Mouse (Mus musculus): ENCODE measurements around the gene Mrpl47.
"Not testable (repeated sequence)": the region's sequence is repeated elsewhere in the genome, so short reads cannot be mapped to it uniquely, and the experiment has no call there.

Gene Mrpl47

DNA sequence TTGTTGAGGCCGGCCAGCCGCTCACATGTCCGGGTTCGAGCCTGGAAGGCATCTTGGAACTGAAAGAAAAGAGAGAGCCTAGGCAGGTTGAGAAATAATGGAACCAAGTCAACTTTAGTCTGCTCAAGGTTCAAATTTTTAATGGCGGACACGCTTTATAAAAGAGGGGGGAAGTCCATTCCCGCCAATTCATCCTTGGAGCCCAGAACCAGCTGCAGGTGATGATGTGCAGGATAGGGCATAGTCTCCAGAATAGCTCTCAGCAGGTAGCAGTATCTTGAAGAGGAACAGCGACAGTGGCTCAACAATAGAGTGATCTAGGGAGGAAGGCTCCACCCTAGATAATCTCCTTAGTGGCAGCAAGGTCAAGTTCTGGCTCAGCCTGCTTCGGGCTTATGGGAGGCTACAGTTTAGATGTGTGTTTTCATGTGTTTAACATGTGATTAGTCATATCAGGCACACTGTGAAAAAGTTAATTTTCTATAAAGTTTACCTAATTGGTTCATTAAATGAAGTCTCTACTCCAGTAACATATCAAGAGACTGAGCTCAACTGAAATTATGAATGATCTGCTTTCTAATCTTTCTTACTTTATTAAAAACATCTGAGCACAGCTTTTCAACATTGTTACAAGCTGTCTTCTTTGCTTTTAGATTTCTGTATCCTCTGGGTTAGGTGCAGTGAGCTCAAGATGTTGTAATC, 31.6 kb downstream of the Mrpl47 start, which contains the start of gene Actl6a:
Actl6a (plus strand) TSS at position 652 of the 702 bp plus-strand sequence.
- DNase-seq: not testable (repeated sequence)

DNA sequence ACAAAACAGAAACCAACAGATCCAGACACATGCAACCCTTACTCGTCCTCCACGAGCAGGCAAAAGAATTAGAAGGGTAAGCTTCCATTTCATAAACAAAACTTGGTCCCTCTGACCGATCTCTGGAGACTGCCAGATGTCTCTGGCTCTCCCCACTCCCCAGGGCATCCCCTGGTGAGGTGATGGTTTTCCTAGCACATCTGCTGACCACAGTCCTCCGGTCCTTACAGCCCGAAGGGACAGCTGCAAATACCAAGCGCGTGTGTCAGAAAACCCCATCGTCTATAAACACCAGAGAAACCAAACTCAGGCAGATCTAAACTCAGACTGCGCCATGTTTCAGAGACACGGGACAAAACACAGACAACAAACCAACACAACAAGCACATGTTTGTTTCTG, 32.8 kb downstream of the Mrpl47 start:
- DNase-seq: not testable (repeated sequence)

DNA sequence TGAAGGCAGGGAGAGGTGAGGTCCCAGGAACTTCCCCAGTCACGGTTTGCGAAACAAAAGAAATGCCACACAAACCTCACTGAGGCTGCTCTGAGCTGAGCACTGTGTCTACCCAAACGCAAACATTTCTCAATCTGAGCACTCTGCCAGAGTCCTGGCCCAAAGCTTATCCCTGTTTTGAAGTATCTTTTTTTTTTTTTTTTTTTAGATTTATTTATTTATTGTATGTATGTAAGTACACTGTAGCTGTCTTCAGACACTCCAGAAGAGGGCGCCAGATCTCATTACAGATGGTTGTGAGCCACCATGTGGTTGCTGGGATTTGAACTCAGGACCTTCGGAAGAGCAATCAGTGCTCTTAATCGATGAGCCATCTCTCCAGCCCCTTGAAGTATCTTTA, 33.4 kb downstream of the Mrpl47 start:
- DNase-seq: not testable (repeated sequence)

DNA sequence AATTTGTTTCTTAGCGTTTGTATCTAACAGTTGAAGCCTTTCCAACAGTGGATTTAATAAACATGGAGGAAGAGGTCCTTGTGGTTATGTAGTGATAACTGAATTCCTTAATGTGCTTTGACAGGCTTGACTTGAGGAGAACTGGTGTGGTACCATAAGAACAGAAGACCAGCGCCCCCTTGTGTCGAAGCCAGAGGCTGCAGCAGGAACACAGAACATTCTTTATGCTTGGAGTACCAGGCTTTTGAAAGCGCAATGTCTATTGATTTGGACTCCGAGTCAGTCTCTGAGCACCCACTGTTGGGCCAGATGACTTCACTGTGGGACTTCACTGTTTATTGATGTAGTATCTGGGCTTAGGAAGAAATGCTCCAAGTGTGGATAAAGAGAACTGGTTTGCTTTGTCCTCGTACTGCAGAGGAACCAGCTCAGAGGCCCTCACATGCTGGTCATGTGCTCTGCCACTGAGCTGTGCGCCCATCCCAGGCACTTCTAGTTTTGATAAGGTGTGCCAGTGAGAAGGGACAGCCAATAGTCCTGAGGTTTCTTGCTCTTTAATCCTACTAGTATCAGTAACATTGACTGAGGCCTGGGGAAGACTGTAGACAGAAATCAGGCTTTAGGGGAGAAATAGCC, 39.1 kb downstream of the Mrpl47 start:
- peak; percentile 78 to 87 for DNase-seq

DNA sequence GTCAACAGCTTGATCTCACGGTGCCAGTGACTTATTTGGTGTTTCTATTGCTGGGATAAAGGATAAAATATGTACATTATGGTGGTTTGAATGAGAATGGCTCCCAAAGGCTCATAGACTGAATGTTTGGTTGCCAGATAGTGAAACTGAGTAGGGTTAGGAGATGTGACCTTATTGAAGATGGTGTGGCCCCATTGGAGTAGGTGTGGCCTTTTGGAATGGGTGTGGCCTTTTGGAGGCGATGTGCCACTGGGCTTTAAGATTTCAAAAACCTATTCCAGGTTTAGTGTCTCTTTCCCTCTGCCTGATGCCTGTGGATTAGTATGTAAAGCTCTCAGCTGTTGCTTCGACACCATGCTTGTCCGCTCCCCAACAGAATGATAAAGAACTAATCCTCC, 41.8 kb downstream of the Mrpl47 start:
- DNase-seq: no peak

DNA sequence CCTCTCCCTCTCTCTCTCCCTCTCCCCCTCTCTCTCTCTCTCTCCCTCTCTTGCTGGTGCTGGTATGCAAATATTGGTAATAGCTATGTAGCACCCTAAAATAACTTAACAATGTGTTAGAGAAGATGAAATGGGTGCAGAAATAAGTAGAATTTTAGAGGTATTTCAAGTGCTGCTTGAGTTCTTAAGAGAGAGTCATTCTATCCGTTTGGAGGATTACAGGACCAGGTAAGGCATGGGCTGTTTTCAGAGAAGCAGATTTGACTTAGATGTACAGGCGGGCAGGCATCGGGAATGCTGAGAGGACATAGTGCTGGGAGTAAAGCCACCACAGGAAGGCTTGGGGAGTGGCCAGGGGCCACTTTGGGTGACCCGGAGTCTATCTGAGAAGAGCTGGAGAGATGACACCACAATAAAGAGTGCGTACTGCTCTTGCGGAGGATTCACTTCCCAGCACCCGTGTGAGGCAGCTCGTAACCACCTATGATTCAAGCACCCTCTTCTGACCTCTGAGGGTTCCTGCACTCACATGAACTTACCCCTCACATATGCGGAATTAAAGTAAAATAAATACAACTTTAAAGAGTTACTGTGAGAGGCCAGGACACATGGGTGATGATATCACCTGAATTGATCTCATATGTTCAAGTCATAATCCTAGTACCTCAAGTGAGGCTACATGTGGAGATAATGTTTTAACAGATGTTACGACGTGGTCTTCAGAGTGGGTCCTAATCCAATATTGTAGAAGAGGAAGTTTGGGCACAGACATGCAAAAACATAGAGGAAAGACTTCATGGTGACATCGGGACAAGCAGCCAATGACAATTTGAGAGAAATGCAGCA, 42.4 kb downstream of the Mrpl47 start:
- DNase-seq: no peak

DNA sequence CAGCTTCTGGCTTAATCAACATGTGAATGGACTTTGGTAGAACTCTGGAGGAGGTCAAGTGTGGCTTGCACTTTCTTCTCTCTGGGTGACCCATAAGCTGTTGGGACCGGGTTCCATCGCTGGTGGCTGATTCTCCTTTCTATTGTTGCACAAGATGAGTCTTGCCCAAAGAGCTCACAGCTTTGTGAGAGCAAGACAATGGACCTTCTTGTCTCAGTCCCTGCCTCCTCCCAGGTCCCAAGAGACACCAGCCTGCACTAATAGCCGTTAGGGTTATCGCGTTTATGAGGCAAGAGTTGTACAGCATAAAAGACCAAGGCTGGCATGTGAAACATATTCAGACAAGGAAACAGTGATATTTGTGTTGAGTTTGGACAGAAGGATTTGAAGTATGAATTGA, 43.2 kb downstream of the Mrpl47 start:
- no peak for DNase-seq

DNA sequence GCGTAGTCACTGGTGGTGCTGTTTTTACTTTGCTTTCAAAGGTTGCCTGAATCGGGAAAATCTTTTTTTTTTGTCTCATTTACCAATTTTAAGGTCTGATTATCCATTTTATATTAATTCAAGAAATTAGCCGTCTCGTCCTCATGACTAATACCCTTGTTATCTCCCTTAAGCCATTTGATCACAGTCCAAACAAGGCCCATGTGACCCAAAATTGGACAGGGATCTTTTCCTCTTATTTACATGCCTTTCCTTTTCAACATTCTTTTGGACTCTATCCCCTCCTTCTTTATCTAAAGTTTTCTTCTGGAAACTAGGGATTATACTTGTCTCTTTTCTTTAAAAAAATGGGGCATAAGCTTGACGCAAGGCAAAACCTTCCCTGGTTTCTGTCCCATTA, 45.6 kb downstream of the Mrpl47 start:
- DNase-seq: no peak

DNA sequence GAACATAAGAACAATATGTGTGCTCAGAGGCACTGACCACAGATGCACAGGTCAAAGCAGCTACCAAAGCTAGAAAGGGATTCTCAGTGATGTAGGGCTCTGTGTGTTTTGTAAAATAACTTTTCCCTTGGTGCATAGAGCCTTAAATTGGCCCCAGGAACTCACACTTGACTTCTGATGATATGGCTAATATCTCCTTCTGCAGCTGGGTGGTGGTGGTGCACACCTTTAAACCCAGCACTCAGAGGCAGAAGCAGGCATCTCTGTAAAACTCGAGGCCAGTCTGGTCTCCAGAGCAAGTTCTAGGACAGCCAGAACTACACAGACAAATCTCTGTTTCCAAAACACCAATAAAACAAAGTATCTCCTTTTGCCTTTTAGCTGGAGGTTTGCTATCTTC, 46.5 kb downstream of the Mrpl47 start:
- DNase-seq: no peak

DNA sequence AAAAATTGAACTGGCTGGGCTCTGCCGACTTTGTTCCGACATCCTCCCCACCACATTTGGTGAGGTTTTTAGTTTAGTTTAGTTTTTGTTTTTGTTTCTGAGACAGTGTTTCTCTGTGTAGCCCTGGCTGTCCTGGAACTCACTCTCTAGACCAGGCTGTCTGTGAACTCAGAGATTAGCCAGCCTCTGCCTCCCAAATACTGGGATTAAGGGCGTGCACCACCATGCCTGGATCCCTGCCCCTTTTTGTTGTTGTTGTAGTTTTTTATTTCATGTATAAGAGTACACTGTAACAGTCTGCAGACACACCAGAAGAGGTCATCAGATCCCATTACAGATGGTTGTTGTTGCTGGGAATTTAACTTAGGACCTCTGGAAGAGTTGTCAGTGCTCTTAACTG, 47.4 kb downstream of the Mrpl47 start:
- DNase-seq: no peak

DNA sequence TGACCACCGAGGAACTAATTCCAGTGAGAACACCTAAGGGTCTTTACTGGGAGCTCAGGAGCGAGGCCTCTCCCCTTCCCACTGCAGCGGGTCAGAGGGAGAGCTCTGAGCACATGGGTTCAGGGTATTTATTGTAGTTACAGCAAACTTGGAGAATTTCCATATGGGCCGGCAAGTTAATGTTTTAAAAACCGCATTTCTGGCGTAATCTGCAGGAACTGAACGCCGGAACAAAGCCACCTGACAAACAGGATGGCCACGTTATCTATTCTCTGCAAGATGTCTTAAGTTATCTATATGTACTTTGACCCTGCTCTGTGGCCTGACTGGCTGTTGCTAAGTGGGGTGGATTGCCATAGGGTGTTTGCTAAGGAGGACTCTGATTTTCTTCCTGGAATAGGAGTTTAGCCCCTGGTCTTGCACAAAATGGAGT, 47.8 kb downstream of the Mrpl47 start:
- no peak for DNase-seq

DNA sequence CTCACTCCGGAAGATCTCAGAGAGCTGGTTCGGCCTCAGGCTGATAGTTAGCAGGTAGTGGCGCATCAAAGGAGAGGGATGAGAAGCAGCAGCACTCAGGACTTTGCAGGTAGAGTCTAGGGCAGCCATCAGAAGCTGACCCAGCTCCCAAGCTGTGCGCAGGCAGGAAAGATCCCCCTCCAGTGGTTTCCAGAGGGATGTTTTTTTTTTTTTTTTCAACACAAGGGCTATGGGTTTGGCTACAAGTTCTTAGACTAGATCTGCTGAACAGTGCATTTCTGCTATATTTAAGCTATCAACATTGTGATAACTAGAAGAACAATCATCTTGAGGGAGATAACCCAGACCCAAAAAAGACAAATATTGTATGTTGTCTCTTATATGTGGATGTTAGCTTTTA, 50.2 kb downstream of the Mrpl47 start:
- no peak for DNase-seq

DNA sequence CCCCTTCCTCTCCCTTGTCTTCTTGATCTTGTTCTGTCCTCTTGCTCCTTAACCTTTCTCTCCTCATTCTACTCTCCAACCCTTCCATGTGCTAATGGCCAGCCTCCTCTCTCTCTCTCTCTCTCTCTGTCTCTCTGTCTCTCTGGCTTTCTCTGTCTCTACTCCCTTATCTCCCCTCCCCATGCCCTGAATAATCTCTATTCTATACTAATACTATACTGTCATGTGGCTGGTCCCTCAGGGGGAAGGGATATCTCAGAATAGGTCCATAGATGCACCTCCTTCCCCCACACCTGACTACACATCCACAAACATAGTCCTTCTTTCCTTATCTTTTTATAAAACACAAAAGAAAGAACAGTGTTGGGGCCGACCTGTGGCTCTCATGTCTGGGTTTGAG, 50.9 kb downstream of the Mrpl47 start:
- no peak for DNase-seq

DNA sequence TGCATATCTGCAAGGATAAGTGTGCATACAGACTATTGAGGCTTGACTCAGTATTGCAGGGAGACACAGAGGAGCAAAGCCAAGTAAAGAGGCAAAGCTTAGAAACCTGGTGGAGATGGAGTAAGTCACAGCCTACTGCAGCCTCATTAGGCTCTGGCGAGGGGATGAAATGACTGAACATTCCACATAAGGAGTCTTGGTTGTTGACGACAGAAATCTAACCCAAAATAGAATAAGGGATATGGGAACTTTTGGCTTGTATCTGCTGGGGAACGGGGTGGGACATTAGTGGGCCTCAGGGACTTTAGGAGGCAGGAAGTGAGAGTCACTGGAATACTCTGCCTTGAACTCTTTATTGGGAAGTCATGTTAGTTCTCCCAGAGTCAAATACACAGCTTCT, 52.8 kb downstream of the Mrpl47 start:
- no peak for DNase-seq

DNA sequence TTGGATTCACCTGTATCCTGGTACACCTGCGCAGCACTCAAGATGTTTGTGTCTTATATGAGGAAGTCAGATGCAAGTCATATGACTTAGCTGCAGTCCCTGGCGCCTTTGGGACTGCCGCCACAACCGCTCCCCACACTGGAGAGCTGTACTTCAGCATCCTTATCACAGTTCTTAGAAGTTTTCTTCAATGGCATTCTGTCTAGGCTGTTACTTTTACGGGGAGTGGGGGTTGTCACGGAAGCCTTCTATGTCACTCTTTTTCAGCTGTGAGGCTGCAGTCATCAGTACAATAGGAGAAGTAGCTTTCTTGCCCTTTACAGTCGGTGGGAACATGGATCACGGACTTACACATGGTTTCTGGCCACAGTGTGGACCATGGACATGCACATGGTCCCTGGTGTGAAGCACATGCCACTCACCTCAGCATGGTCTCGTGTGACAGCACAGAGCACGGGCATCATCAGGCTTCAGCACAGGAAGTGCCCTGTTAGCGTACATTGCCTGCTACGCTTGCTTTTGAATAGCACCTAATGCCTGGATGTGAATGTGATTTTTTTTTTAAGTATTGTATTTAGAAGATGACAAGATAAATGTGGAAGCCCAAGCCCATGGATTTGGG, 54.4 kb downstream of the Mrpl47 start:
- DNase-seq: no peak

DNA sequence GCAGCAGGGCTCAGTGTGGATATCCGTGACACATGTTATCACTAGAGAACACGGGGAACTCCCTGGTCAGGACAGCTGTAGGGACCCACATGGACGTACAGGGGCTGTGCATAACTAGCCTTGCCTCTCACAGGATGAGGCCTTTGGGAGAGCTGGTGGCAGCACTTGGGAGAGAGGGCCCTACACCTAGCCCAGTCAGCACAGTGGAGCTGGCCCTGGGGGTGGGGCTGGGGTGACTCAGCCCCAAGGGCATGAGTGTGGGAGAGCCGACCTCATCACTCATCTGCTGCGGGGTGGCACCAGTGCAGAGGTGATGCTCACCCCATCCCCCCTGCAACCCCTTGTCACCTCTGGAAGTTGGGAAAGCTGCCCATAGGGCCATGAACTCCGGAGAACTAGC, 61.0 kb downstream of the Mrpl47 start:
- DNase-seq: no peak
